Mouse (Mus musculus) C2C12 (cell line): ENCODE results near the gene Pitpna.

Experiments
- CEBPB ChIP-seq: IDR thresholded peaks from one replicate; pipeline ENCODE4 v1.6.1; 2011; ENCODE audit warnings: low read depth, mild to moderate bottlenecking, control low read depth, moderate library complexity
- CTCF ChIP-seq: IDR thresholded peaks from one replicate; pipeline ENCODE4 v1.5.1; 2011; ENCODE audit not compliant: control insufficient read depth, insufficient read depth, insufficient read length
- FOSL1 ChIP-seq: IDR thresholded peaks from one replicate; pipeline ENCODE4 v1.8.0; 2011; ENCODE audit warnings: mild to moderate bottlenecking, low read length; ENCODE audit not compliant: poor library complexity, insufficient read depth, severe bottlenecking
- MAX ChIP-seq: IDR thresholded peaks from one replicate; pipeline ENCODE4 v1.6.1; 2011; ENCODE audit warnings: mild to moderate bottlenecking, control low read depth
- MYOG ChIP-seq: IDR thresholded peaks from one replicate; pipeline ENCODE4 v1.6.1; 2011; ENCODE audit not compliant: control insufficient read depth, insufficient read length; ENCODE audit errors: extremely low read depth
- USF1 ChIP-seq: IDR thresholded peaks from one replicate; pipeline ENCODE4 v1.6.1; 2011; ENCODE audit warnings: low read depth, mild to moderate bottlenecking, control low read depth, moderate library complexity

GRCm38 (mm10) chr11:75538184-75538969 lies 49.5 kb upstream of the Pitpna start:
- TF ChIP-seq CTCF, result no peak
- no peak for TF ChIP-seq MYOG
- no peak for TF ChIP-seq MAX
- no peak for TF ChIP-seq FOSL1
- no peak for TF ChIP-seq USF1
- TF ChIP-seq CEBPB, result no peak
